Mouse (Mus musculus): Measurements from ENCODE around the gene Adgb. TPM values are rescaled to one million over a fixed set of nuclear protein-coding genes. Genes with fewer than 3 reads are reported as not detected.

Gene Adgb
- polyA plus RNA-seq, 1 experiment from 2014 or later = 0.08 TPM

GRCm38 (mm10) chr10:10429635-10430034 lies 42.5 kb downstream of the Adgb start:
- Histone ChIP-seq H3K9me3 (no peaks in the 10 kb centered on the region), H3K9ac (no peak overlapping the region), H3K27me3 (no peaks in the 10 kb centered on the region), H3K4me3 (no peak overlapping the region), H3K4me1 (replicated peaks) (no peaks in the 10 kb centered on the region), H3K27ac (replicated peaks) (no peak overlapping the region), H3K4me2 (no peak overlapping the region), H3K36me3 (no peaks in the 10 kb centered on the region)
- ATAC-seq (ENCODE audit: low read depth) = no peak
- WGBS = 78% methylated on average over 5 of the region's 5 CpGs

GRCm38 (mm10) chr10:10429032-10429431 lies 43.1 kb downstream of the Adgb start:
- no peaks in the 10 kb centered on the region for H3K27me3 ChIP-seq
- H3K4me1 ChIP-seq (replicated peaks) = no peaks in the 10 kb centered on the region
- WGBS = 89% methylated on average over 7 of the region's 7 CpGs
- no peak overlapping the region for H3K4me3 ChIP-seq
- no peaks in the 10 kb centered on the region for H3K36me3 ChIP-seq
- H3K4me2 ChIP-seq = no peak overlapping the region
- no peak overlapping the region for H3K27ac ChIP-seq (replicated peaks)
- no peak for ATAC-seq (ENCODE audit: low read depth)
- H3K9me3 ChIP-seq = no peaks in the 10 kb centered on the region
- H3K9ac ChIP-seq = no peak overlapping the region

GRCm38 (mm10) chr10:10424383-10424782 lies 47.7 kb downstream of the Adgb start:
- no peak overlapping the region for H3K27ac ChIP-seq (replicated peaks)
- no peaks in the 10 kb centered on the region for H3K27me3 ChIP-seq
- ATAC-seq (ENCODE audit: low read depth) = no peak
- no peak overlapping the region for H3K4me2 ChIP-seq
- no peak overlapping the region for H3K4me3 ChIP-seq
- H3K36me3 ChIP-seq = no peaks in the 10 kb centered on the region
- WGBS = 96% methylated on average over 2 of the region's 2 CpGs
- no peaks in the 10 kb centered on the region for H3K4me1 ChIP-seq (replicated peaks)
- H3K9me3 ChIP-seq = no peaks in the 10 kb centered on the region
- H3K9ac ChIP-seq = no peak overlapping the region

- no peak overlapping the region for H3K9ac ChIP-seq
- no peaks in the 10 kb centered on the region for H3K4me1 ChIP-seq (replicated peaks)
- no peaks in the 10 kb centered on the region for H3K27me3 ChIP-seq
- no peak overlapping the region for H3K4me2 ChIP-seq
- no peak overlapping the region for H3K27ac ChIP-seq (replicated peaks)
- H3K9me3 ChIP-seq = no peaks in the 10 kb centered on the region
- 58% methylated on average over 5 of the region's 5 CpGs for WGBS
- ATAC-seq (ENCODE audit: low read depth) = no peak
- no peaks in the 10 kb centered on the region for H3K36me3 ChIP-seq
- H3K4me3 ChIP-seq = no peak overlapping the region
Measured at GRCm38 (mm10) chr10:10411046-10411445, 61.1 kb downstream of the Adgb start.

- no peaks in the 10 kb centered on the region for H3K36me3 ChIP-seq
- H3K4me2 ChIP-seq = no peak overlapping the region
- H3K9me3 ChIP-seq = no peaks in the 10 kb centered on the region
- no peak overlapping the region for H3K4me3 ChIP-seq
- peak; percentile 82 for ATAC-seq (ENCODE audit: low read depth)
- no peaks in the 10 kb centered on the region for H3K4me1 ChIP-seq (replicated peaks)
- WGBS = 66% methylated on average over 3 of the region's 3 CpGs
- no peaks in the 10 kb centered on the region for H3K27me3 ChIP-seq
- H3K27ac ChIP-seq (replicated peaks) = no peak overlapping the region
- no peak overlapping the region for H3K9ac ChIP-seq
Measured at GRCm38 (mm10) chr10:10408166-10408565, 64.0 kb downstream of the Adgb start.

GRCm38 (mm10) chr10:10395784-10396481 lies 76.2 kb downstream of the Adgb start:
- Histone ChIP-seq H3K4me3 (no peak overlapping the region), H3K36me3 (no peaks in the 10 kb centered on the region), H3K9me3 (no peaks in the 10 kb centered on the region), H3K27me3 (no peaks in the 10 kb centered on the region), H3K9ac (no peak overlapping the region), H3K27ac (replicated peaks) (no peak overlapping the region), H3K4me2 (no peak overlapping the region), H3K4me1 (replicated peaks) (no peaks in the 10 kb centered on the region)
- WGBS = 75% methylated on average over 4 of the region's 4 CpGs
- ATAC-seq (ENCODE audit: low read depth) = no peak

DNA sequence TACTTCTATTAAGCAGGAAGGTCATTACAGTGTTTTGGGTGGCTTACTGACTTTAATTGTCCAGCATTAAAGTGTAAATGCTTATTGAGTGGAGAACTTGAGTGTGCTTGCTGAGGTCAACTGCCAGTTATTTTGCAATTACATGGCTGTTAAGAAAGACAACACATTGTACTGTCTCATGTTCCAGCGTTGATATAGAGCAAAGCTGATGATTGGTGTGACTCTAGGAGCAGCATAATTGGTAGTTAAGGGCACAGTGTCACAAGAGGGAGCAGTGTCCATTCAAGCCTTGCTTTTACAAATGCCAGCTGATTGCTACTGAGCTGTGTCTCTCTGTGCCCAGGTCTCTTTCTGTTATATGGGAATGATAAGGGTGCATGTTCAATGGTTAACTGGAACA lies 97.5 kb downstream of the Adgb start:
- no peak for ATAC-seq (ENCODE audit: low read depth)
- Histone ChIP-seq H3K27me3 (no peaks in the 10 kb centered on the region), H3K9ac (no peak overlapping the region), H3K27ac (replicated peaks) (no peak overlapping the region), H3K9me3 (no peaks in the 10 kb centered on the region), H3K4me2 (no peak overlapping the region), H3K4me3 (no peak overlapping the region), H3K4me1 (replicated peaks) (no peaks in the 10 kb centered on the region), H3K36me3 (no peaks in the 10 kb centered on the region)
- WGBS = 50% methylated on average over 1 of the region's 1 CpGs

DNA sequence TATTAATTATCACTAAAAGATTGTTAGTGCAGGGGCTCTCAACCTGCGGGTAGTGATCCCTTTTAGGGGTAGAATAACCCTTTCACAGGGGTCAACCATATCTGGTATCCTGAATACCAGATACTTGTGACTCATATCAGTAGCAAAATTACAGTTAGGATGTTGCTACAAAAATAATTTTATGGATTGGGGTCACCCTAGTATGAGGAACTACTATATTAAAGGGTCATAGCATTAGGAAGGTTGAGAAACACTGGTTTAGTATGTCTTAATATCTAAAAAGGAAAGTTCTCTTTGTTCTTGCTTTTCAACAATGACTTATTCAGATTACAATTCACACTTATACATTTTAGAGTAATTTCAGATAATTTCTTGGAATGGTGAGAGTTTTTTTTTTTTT lies 108.1 kb downstream of the Adgb start:
- Histone ChIP-seq H3K4me2 (no peak overlapping the region), H3K36me3 (no peaks in the 10 kb centered on the region), H3K4me3 (no peak overlapping the region), H3K9ac (no peak overlapping the region), H3K27ac (replicated peaks) (no peak overlapping the region), H3K4me1 (replicated peaks) (no peaks in the 10 kb centered on the region), H3K9me3 (no peaks in the 10 kb centered on the region), H3K27me3 (no peaks in the 10 kb centered on the region)
- ATAC-seq (ENCODE audit: low read depth) = no peak
- WGBS = 81% methylated on average over 1 of the region's 1 CpGs

- Histone ChIP-seq H3K27me3 (no peaks in the 10 kb centered on the region), H3K4me3 (no peak overlapping the region), H3K4me2 (no peak overlapping the region), H3K36me3 (no peaks in the 10 kb centered on the region), H3K9me3 (no peaks in the 10 kb centered on the region), H3K27ac (replicated peaks) (no peak overlapping the region), H3K9ac (no peak overlapping the region), H3K4me1 (replicated peaks) (no peaks in the 10 kb centered on the region)
- WGBS = 21% methylated on average over 3 of the region's 3 CpGs
- ATAC-seq (ENCODE audit: low read depth) = peak; percentile 90
Measured at GRCm38 (mm10) chr10:10355605-10356227, 116.4 kb downstream of the Adgb start.

- Histone ChIP-seq H3K27ac (replicated peaks) (no peak overlapping the region), H3K4me1 (replicated peaks) (no peaks in the 10 kb centered on the region), H3K36me3 (no peaks in the 10 kb centered on the region), H3K4me3 (no peak overlapping the region), H3K27me3 (no peaks in the 10 kb centered on the region), H3K4me2 (no peak overlapping the region), H3K9me3 (no peaks in the 10 kb centered on the region), H3K9ac (no peak overlapping the region)
- WGBS = 87% methylated on average over 3 of the region's 3 CpGs
- no peak for ATAC-seq (ENCODE audit: low read depth)
Measured at GRCm38 (mm10) chr10:10352184-10352583, 119.9 kb downstream of the Adgb start.

GRCm38 (mm10) chr10:10350550-10350949 lies 121.6 kb downstream of the Adgb start:
- no peak overlapping the region for H3K9ac ChIP-seq
- H3K4me2 ChIP-seq = no peak overlapping the region
- no peak overlapping the region for H3K4me3 ChIP-seq
- H3K27ac ChIP-seq (replicated peaks) = no peak overlapping the region
- H3K36me3 ChIP-seq = no peaks in the 10 kb centered on the region
- H3K27me3 ChIP-seq = no peaks in the 10 kb centered on the region
- H3K9me3 ChIP-seq = no peaks in the 10 kb centered on the region
- no peak for ATAC-seq (ENCODE audit: low read depth)
- 84% methylated on average over 3 of the region's 3 CpGs for WGBS
- H3K4me1 ChIP-seq (replicated peaks) = no peaks in the 10 kb centered on the region

- Histone ChIP-seq H3K4me3 (no peak overlapping the region), H3K4me1 (replicated peaks) (no peaks in the 10 kb centered on the region), H3K9me3 (no peaks in the 10 kb centered on the region), H3K36me3 (no peaks in the 10 kb centered on the region), H3K27me3 (no peaks in the 10 kb centered on the region), H3K27ac (replicated peaks) (no peak overlapping the region), H3K4me2 (no peak overlapping the region), H3K9ac (no peak overlapping the region)
- ATAC-seq (ENCODE audit: low read depth) = no peak
- WGBS = 93% methylated on average over 3 of the region's 3 CpGs
Measured at GRCm38 (mm10) chr10:10343930-10344329, 128.2 kb downstream of the Adgb start.

GRCm38 (mm10) chr10:10325560-10325959 lies 146.6 kb downstream of the Adgb start:
- no peak overlapping the region for H3K4me3 ChIP-seq
- WGBS = 84% methylated on average over 2 of the region's 2 CpGs
- no peaks in the 10 kb centered on the region for H3K9me3 ChIP-seq
- no peak overlapping the region for H3K4me2 ChIP-seq
- H3K36me3 ChIP-seq = no peaks in the 10 kb centered on the region
- no peak overlapping the region for H3K27ac ChIP-seq (replicated peaks)
- ATAC-seq (ENCODE audit: low read depth) = no peak
- H3K27me3 ChIP-seq = no peaks in the 10 kb centered on the region
- H3K4me1 ChIP-seq (replicated peaks) = no peaks in the 10 kb centered on the region; the same call in 1 of the 2 replicates
- no peak overlapping the region for H3K9ac ChIP-seq
